Mouse (Mus musculus) thymus, postnatal 10 days (tissue): ENCODE results near the gene Ifitm10.

ENCODE experiments used
- DNase-seq, 2 experiments: peaks; one replicate each; pipeline ENCODE4 v3.0.0; 2021; ENCODE audit warnings: low spot score in 2 of 2

Ifitm10 gene

GRCm38 (mm10) chr7:142389961-142390650, 16.6 kb upstream of the Ifitm10 start:
- no peak for DNase-seq

- no peak for DNase-seq
Observed at GRCm38 (mm10) chr7:142388740-142389139, 15.2 kb upstream of the Ifitm10 start.

- no peak for DNase-seq
Observed at GRCm38 (mm10) chr7:142388198-142388597, 14.6 kb upstream of the Ifitm10 start.

GRCm38 (mm10) chr7:142387419-142388148, 14.0 kb upstream of the Ifitm10 start, which contains the start of gene Ctsd:
Ctsd (minus strand) TSS chr7:142388038.
- DNase-seq = peak; percentile 88 to 90

GRCm38 (mm10) chr7:142386621-142387201, 13.2 kb upstream of the Ifitm10 start:
- no peak for DNase-seq

GRCm38 (mm10) chr7:142385742-142386403, 12.3 kb upstream of the Ifitm10 start:
- no peak for DNase-seq

GRCm38 (mm10) chr7:142384306-142384705, 10.8 kb upstream of the Ifitm10 start:
- DNase-seq = no peak

- DNase-seq = no peak
Observed at GRCm38 (mm10) chr7:142382567-142382966, 9.0 kb upstream of the Ifitm10 start, which contains the start of gene Gm49369. Gm49369 (minus strand) TSS chr7:142382667.

- peak; percentile 74 to 78 for DNase-seq
Observed at GRCm38 (mm10) chr7:142381175-142381574, 7.6 kb upstream of the Ifitm10 start.

- peak; percentile 58 to 66 for DNase-seq
Observed at GRCm38 (mm10) chr7:142379186-142379585, 5.6 kb upstream of the Ifitm10 start.

- no peak for DNase-seq
Observed at GRCm38 (mm10) chr7:142377233-142377925, 3.8 kb upstream of the Ifitm10 start.

GRCm38 (mm10) chr7:142376096-142376495, 2.5 kb upstream of the Ifitm10 start:
- DNase-seq = no peak

GRCm38 (mm10) chr7:142375261-142375724, 1.7 kb upstream of the Ifitm10 start:
- no peak for DNase-seq

GRCm38 (mm10) chr7:142374413-142375015, 961 bp upstream of the Ifitm10 start:
- DNase-seq = no peak

- no peak for DNase-seq
Observed at GRCm38 (mm10) chr7:142373039-142373438, 514 bp downstream of the Ifitm10 start.

- DNase-seq = peak; percentile 25 to 43
Observed at GRCm38 (mm10) chr7:142371768-142372661, 1.5 kb downstream of the Ifitm10 start.

GRCm38 (mm10) chr7:142371398-142371767, 2.2 kb downstream of the Ifitm10 start:
- no peak for DNase-seq

- no peak for DNase-seq
Observed at GRCm38 (mm10) chr7:142370937-142371336, 2.6 kb downstream of the Ifitm10 start.

GRCm38 (mm10) chr7:142369820-142370219, 3.7 kb downstream of the Ifitm10 start:
- DNase-seq = no peak

GRCm38 (mm10) chr7:142368856-142369255, 4.7 kb downstream of the Ifitm10 start:
- DNase-seq = no peak
